Mouse (Mus musculus): ENCODE data around the gene Spred3. TPM values are rescaled to one million over a fixed set of nuclear protein-coding genes. Genes with fewer than 3 reads are reported as not detected.

The Spred3 gene
- polyA plus RNA-seq, 1 experiment from 2014 or later: 5.6 TPM

DNA sequence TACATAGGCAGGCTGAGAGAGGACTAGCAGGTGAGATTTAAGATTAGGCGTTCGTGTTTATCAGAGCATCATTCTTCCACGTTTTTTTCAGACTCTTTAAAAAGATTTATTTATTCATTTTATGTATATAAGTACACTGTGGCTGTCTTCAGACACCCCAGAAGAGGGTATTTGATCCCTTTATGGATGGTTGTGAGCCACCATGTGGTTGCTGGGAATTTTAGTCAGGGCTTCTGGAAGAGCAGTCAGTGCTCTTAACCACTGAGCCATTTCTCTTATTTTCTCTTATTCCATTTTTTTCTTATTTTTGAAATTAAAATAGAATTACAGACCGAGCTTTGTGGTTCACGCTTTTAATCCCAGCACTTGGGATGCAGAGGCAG is 10.6 kb upstream of the Spred3 start:
- peaks cover 20% of the 10 kb centered on the region for H3K4me1 ChIP-seq
- ATAC-seq: peak; percentile 61
- H3K4me3 ChIP-seq: peak overlapping the region; percentile 80
- WGBS: 42% methylated on average over 5 of the region's 5 CpGs
- H3K4me2 ChIP-seq: peak overlapping the region; percentile 90
- H3K9me3 ChIP-seq (replicated peaks): no peaks in the 10 kb centered on the region
- H3K27me3 ChIP-seq: no peaks in the 10 kb centered on the region
- peaks cover 14% of the 10 kb centered on the region for H3K36me3 ChIP-seq (ENCODE audit: poor library complexity, severe bottlenecking)
- no peak overlapping the region for H3K9ac ChIP-seq
- H3K27ac ChIP-seq: 0 out of 2 replicates have a peak overlapping the region, but pooled peaks have one; percentile 27

DNA sequence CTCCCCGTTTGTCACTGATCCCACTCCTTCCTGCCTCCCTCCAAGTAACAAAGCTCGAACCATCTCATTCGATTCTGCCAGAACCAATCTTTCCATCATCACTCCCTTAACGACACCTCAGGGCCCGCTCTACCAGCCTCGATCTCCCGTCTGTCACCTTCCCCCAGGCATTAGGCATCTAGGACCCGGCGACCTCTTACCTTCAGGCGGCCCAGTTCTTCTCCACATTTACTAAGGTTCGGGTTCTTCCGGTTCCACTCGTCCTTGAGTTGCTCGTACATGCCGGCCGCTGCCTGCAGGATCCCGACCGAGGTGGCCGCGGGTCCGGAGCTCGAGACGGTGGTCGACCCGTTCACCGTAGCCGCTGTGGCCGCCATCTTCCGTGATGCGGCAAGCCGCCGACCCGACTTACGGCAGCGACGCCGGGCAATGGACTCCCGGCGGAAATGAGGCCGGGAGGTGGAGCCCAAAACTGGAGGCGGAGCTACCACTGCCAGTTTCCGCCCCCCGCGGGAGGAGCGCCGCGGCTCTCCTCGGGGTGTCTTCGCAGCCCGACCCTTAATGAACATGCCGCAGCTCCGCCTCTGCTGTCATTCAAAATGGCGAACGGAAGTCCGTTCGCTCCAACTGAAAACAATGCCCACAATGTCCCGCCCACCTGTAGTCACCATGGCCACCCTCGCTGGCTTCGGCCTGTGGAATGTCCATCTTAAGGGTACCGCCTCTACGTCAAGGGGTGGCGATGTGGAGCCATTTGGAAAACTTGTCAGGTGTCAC is 10.1 kb upstream of the Spred3 start, which contains the start of gene Psmd8:
TSS of gene Psmd8 (minus strand) at position 625 of the 777 bp plus-strand sequence.
- H3K9ac ChIP-seq: peak within 1 kb of the TSS; percentile 85
- peak within 1 kb of the TSS; percentile 80 for H3K4me3 ChIP-seq
- WGBS: under 1% methylated on average over 62 of the region's 62 CpGs
- H3K27ac ChIP-seq: peak within 1 kb of the TSS; percentile 31
- H3K4me2 ChIP-seq: peak within 1 kb of the TSS; percentile 90
- H3K4me1 ChIP-seq: peaks cover 20% of the 10 kb centered on the region
- peak; percentile 95 for ATAC-seq
- no peaks in the 10 kb centered on the region for H3K27me3 ChIP-seq
- peaks cover 20% of the 10 kb centered on the region for H3K36me3 ChIP-seq (ENCODE audit: poor library complexity, severe bottlenecking)
- H3K9me3 ChIP-seq (replicated peaks): no peaks in the 10 kb centered on the region

DNA sequence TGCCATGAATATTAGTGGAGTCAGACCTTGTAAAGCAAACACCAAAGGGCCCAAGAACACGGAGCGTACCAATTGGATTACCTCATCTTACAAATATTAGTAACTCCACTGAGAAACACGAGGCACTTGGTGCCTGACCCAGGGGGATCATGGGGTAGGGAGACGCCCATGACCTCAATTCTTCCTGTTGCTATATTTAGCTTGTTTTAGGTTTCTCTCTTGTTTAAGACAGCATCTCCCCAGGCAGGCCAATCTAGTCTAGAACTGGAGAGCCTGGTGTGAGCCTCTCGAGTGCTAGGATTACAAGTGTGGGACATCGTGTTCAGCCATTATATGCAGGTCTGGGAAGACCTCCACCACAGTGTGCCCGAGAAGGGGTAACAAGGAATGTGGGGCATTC is 9.1 kb upstream of the Spred3 start:
- H3K27ac ChIP-seq: no peak overlapping the region
- ATAC-seq: no peak
- H3K9me3 ChIP-seq (replicated peaks): no peaks in the 10 kb centered on the region
- WGBS: 58% methylated on average over 7 of the region's 7 CpGs
- peak overlapping the region; percentile 85 for H3K9ac ChIP-seq
- peaks cover 30% of the 10 kb centered on the region for H3K36me3 ChIP-seq (ENCODE audit: poor library complexity, severe bottlenecking)
- peaks cover 20% of the 10 kb centered on the region for H3K4me1 ChIP-seq
- H3K27me3 ChIP-seq: peaks cover 7% of the 10 kb centered on the region
- peak overlapping the region; percentile 90 for H3K4me2 ChIP-seq
- peak overlapping the region; percentile 80 for H3K4me3 ChIP-seq

DNA sequence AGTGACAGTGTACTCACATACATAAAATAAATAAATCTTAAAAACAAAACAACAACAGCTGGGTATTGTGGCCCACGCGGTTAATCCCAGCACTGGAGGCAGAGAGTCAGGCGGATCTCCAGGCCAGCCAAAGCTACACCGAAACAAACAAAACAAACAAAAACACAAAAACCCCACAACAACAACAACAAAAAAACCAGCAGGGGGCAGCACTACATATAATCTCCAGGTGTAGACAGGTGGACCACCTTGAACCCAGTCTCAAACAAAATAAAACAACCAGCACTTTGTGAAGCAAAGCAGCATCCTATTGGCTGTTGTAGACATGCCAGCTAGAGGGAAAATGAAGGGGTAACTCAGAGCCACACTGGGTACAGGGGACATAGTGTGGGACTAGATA is 7.9 kb upstream of the Spred3 start:
- WGBS: 89% methylated on average over 4 of the region's 4 CpGs
- no peaks in the 10 kb centered on the region for H3K9me3 ChIP-seq (replicated peaks)
- no peak overlapping the region for H3K27ac ChIP-seq
- H3K9ac ChIP-seq: no peak overlapping the region
- no peak for ATAC-seq
- H3K4me1 ChIP-seq: peaks cover 20% of the 10 kb centered on the region
- H3K36me3 ChIP-seq (ENCODE audit: poor library complexity, severe bottlenecking): peaks cover 41% of the 10 kb centered on the region
- H3K4me3 ChIP-seq: no peak overlapping the region
- peaks cover 19% of the 10 kb centered on the region for H3K27me3 ChIP-seq
- peak overlapping the region; percentile 90 for H3K4me2 ChIP-seq

DNA sequence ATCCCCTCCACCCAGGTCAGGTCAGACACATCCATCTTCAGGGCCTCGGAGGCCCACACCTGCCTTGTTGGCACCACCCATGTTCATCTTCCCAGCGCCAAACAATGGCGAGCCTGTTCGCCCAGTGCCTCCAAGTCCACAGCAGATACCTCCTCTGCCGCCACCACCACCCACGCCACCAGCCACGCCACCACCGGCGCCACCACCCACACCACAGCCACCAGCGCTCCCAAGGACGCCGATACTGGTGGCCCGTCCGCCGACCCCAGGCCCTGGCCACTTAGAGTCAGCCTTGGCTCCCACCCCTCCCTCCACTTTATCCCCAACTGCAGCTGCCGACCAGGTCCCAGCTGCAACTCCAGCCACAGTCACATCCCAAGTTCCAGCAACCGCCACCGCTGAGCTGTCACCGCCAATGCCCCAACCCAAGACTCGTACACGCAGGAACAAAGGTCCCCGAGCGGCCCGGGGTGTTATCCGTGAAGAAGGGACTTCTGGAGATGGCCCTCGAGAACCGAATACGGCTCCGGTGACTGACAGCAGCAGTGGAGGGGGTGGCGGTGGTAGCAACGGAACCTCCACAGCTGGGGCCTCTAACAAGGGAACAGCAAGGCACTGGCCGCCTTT is 2.3 kb upstream of the Spred3 start:
- Histone ChIP-seq H3K9ac (no peak overlapping the region), H3K27ac (no peak overlapping the region), H3K36me3 (ENCODE audit: poor library complexity, severe bottlenecking) (peaks cover 49% of the 10 kb centered on the region), H3K4me3 (no peak overlapping the region), H3K9me3 (replicated peaks) (no peaks in the 10 kb centered on the region), H3K4me2 (0 out of 2 replicates have a peak overlapping the region, but pooled peaks have one; percentile 81), H3K27me3 (peaks cover 53% of the 10 kb centered on the region), H3K4me1 (peaks cover 46% of the 10 kb centered on the region)
- WGBS: 33% methylated on average over 31 of the region's 32 CpGs
- ATAC-seq: no peak

DNA sequence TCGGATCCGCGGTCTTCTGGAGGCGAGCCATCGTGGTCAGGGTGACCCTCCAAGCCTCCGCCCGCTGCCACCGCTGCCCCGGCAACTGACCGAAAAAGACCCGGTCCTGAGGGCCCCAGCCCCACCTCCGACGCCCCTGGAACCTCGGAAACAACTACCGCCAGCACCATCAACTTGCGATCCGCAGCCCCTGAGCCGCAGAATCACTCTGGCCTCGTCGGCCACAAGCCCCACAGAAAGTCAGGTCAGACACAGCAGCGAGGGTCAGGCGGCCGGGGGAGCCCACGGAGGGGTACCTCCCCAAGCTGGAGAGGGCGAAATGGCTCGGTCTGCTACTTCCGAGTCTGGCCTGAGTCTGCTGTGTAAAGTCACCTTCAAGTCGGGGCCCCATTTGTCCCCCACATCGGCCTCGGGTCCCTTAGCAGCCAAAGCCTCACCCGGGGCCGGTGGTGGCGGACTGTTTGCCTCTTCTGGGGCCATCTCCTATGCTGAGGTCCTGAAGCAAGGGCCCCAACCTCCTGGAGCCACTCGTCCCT is 1.4 kb upstream of the Spred3 start:
- WGBS: 6% methylated on average over 31 of the region's 34 CpGs

DNA sequence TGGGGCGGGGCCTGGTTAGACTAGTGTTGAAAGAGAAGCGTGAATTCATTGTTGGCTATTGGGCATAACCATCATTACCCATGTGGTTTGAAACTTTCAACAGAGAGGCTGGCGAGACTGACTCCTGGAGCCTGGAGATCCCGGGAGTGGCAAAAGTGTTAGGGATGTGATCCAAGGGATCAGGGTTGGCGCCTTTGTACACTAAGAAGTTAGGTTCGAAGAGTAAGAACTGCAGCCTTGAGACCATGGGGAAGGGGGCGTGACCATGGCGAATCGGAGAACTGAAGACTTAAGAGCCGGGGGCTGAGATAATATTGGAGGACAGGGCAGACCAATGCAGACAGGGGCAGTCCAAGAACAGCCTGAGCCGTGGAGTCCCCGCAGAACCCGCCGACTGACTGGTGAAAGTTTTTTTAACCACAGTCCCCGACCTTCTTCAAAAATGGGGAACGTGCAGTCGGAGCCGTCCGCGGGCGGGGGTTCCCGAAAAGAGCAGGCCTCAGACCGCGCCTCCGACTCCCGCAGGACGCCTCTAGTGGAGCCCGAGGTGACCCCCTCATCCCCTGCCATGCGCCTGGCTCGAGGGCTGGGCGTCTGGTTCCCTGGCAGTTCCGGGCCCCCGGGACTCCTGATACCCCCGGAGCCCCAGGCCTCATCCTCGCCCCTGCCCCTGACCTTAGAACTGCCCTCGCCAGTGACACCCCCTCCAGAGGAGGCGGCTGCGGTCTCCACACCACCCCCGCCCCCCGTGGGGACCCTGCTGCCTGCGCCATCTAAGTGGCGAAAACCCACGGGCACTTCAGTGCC is 747 bp upstream of the Spred3 start:
- WGBS: under 1% methylated on average over 42 of the region's 43 CpGs
- H3K9ac ChIP-seq: peak overlapping the region; percentile 35

More for the DNA sequence above, 1.4 kb upstream of the Spred3 start:
- H3K27ac ChIP-seq: no peak overlapping the region
- peak overlapping the region; percentile 64 for H3K4me3 ChIP-seq
- peaks cover 43% of the 10 kb centered on the region for H3K36me3 ChIP-seq (ENCODE audit: poor library complexity, severe bottlenecking)
- peaks cover 59% of the 10 kb centered on the region for H3K27me3 ChIP-seq
- no peak for ATAC-seq
- H3K9ac ChIP-seq: peak overlapping the region; percentile 35; the same call in 1 of the 2 replicates
- peaks cover 49% of the 10 kb centered on the region for H3K4me1 ChIP-seq
- peak overlapping the region; percentile 81 for H3K4me2 ChIP-seq
- no peaks in the 10 kb centered on the region for H3K9me3 ChIP-seq (replicated peaks)

DNA sequence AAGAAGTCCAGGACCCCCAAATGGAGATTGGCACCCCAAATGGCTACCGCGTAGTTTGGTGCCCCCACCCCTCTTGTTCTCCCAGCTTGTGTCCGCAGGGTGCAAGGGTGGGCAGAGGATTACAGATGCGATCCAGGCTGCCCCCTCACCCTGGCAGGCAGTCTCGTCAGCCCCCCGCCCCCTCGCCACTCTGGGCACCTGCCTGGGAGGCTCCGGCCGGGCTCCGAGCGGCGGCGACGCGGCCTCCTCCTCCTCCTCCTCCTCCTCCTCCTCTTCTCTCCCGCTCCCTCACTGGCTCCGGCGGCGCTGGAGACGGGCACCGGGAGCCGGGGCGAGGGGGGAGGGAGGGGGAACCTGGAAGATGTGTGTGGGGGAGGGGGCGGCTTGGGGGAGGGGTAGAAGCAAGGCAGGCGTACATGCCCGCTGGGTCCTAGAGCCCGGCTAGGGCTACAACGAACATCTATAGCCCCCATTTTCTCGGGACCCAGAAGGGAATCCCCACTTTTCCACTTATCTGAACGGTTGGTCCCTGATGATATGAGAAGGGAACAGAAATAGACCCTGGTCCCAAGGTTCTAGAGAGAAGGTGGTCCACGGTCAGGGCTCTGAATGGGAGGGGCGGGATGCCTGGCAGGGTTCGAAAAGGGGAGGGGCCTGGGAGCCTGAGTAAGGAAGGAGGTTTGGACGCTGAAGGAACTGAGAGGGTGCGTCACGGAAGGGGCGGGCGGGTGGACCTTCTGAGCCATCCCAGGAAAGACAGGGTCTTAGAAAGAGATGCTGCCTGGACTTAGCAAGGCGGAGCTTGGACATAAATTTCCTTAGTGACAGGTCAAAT is 763 bp downstream of the Spred3 start:
- peak overlapping the region; percentile 81 for H3K27ac ChIP-seq
- no peaks in the 10 kb centered on the region for H3K9me3 ChIP-seq (replicated peaks)
- ATAC-seq: peak; percentile 83
- peaks cover 25% of the 10 kb centered on the region for H3K36me3 ChIP-seq (ENCODE audit: poor library complexity, severe bottlenecking)
- peak overlapping the region; percentile 81 for H3K4me2 ChIP-seq
- peaks cover 53% of the 10 kb centered on the region for H3K27me3 ChIP-seq
- H3K4me3 ChIP-seq: peak overlapping the region; percentile 64
- under 1% methylated on average over 31 of the region's 39 CpGs for WGBS
- peak overlapping the region; percentile 75 for H3K9ac ChIP-seq
- peaks cover 49% of the 10 kb centered on the region for H3K4me1 ChIP-seq

More for the DNA sequence above, 747 bp upstream of the Spred3 start:
- peak overlapping the region; percentile 81 for H3K4me2 ChIP-seq
- H3K27ac ChIP-seq: no peak overlapping the region
- no peaks in the 10 kb centered on the region for H3K9me3 ChIP-seq (replicated peaks)
- peaks cover 59% of the 10 kb centered on the region for H3K27me3 ChIP-seq
- H3K36me3 ChIP-seq (ENCODE audit: poor library complexity, severe bottlenecking): peaks cover 41% of the 10 kb centered on the region
- H3K4me3 ChIP-seq: peak overlapping the region; percentile 64
- ATAC-seq: no peak
- peaks cover 49% of the 10 kb centered on the region for H3K4me1 ChIP-seq

DNA sequence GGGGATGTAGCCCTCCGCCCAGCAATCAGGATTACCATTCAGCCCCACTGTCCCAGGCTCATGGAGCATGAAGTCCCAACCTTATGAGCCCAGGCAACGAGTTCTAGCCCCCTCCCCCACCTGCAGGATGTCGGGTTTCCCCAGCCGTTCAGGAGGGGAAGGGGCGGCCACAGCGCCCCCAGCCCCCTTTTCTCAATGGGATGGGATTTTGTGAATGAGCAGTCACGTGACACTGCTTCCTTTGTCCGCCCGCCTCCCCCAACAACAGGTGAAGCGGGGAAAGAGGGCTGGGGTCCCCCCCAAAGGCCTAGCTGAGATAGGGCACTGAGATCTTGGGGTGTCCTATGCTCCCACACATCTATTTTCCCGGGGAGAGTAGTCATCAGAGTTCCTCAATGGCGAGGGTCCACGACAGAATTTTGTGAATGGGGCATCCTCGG is 1.4 kb downstream of the Spred3 start:
- under 1% methylated on average over 14 of the region's 14 CpGs for WGBS
- H3K4me3 ChIP-seq: peak overlapping the region; percentile 64
- H3K9me3 ChIP-seq (replicated peaks): no peaks in the 10 kb centered on the region

DNA sequence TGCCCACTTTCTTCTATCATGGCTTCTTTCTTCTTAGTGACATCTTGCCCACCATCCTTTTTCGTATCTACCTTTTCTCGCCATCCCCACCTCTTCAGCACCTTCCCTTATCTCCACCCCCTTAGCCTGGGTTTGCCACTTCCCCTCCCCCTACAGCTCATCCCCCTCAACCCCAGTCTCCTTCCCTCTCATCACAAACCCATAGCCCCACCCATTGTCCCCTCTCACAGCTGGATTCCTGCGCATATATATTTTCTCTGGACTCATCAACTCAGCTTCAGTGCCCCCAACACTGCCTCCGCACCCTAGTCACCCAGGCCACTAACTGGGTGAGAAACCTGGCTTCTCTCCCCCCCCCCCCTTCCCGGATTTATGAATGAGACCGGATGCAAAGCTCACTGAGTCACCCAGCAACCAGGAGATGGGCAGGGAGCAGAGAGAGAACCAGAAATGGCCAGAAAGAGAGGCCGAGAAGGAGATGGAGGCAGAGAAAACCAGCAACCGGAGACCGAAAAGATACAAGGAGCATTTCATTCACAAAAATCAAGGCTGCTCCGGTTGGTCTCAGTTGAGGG is 2.0 kb downstream of the Spred3 start:
- H3K4me3 ChIP-seq: peak overlapping the region; percentile 64
- H3K27ac ChIP-seq: peak overlapping the region; percentile 81; the same call in 1 of the 2 replicates
- no peaks in the 10 kb centered on the region for H3K9me3 ChIP-seq (replicated peaks)
- H3K36me3 ChIP-seq (ENCODE audit: poor library complexity, severe bottlenecking): peaks cover 14% of the 10 kb centered on the region
- WGBS: 2% methylated on average over 10 of the region's 10 CpGs
- ATAC-seq: no peak
- peaks cover 49% of the 10 kb centered on the region for H3K4me1 ChIP-seq
- H3K4me2 ChIP-seq: peak overlapping the region; percentile 81
- peaks cover 41% of the 10 kb centered on the region for H3K27me3 ChIP-seq
- peak overlapping the region; percentile 75 for H3K9ac ChIP-seq

More for the DNA sequence above, 1.4 kb downstream of the Spred3 start:
- peak overlapping the region; percentile 81 for H3K27ac ChIP-seq
- H3K9ac ChIP-seq: peak overlapping the region; percentile 75
- H3K4me2 ChIP-seq: peak overlapping the region; percentile 81
- ATAC-seq: peak; percentile 39
- H3K4me1 ChIP-seq: peaks cover 49% of the 10 kb centered on the region
- H3K27me3 ChIP-seq: peaks cover 47% of the 10 kb centered on the region
- H3K36me3 ChIP-seq (ENCODE audit: poor library complexity, severe bottlenecking): peaks cover 19% of the 10 kb centered on the region

Data from forebrain, embryonic 13.5 days (tissue).